Mouse (Mus musculus) thymus, postnatal 0 days (tissue): ENCODE data around the gene Tmed1. TPM values are rescaled to one million over a fixed set of nuclear protein-coding genes. Genes with fewer than 3 reads are reported as not detected.

ENCODE experiments used
- DNase-seq: peaks from one replicate; pipeline ENCODE4 v3.0.0-alpha.2; 2015; ENCODE audit warnings: low spot score
- microRNA-seq: library from miRNA; unstranded; fragments of <30 nt; microRNA quantifications from one replicate; pipeline ENCODE4, GENCODE M21; 2016; ENCODE audit warnings: borderline number of aligned reads
- polyA plus RNA-seq: library from polyadenylated mRNA; unstranded; fragments of >200 nt; fragmentation: Nextera tagmentation; extraction: Ambion mirVana; gene quantifications from 2 replicates; pipeline ENCODE4 v1.2.1, GENCODE M21; 2015

Tmed1 gene
- polyA plus RNA-seq, 1 experiment from 2014 or later, result 31.1 TPM

DNA sequence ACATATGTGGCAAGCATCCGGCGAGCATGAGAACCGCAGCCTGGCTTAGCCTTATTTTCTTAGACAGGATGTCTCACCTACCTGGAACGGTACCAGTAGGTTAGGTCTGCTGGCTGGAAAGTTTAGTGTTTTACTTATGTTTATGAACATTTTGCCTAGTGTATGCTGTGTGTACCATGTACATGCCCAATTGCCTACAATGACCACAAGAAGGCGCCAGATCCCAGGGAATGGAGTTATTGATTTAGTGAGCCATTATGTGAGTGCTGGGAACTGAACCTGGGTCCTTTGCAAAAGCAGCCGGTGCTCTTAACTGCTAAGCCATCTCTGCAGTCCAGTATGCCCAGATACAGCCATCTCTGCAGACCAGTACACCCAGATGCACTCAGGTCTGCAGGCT lies 32.3 kb downstream of the Tmed1 start:
- DNase-seq, result no peak

DNA sequence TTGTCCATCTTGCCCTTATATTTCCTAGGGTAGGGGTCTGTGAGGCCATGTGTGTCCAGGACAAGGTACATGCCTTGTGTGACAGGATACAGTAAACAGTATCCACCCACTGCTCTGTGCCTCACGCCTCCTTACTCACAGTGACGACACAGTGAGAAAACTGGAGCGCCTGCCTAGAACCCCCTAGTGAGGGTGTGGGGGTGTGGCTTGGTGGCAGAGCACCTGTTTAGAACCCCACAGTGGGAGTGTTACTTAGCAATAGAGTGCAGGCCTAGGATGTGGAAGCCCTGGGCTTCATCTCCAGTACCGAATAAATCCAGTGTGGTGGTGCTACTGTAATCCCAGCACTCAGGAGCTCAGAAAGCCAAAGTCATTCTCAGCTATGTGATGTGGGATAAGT lies 37.1 kb downstream of the Tmed1 start:
- no peak for DNase-seq

DNA sequence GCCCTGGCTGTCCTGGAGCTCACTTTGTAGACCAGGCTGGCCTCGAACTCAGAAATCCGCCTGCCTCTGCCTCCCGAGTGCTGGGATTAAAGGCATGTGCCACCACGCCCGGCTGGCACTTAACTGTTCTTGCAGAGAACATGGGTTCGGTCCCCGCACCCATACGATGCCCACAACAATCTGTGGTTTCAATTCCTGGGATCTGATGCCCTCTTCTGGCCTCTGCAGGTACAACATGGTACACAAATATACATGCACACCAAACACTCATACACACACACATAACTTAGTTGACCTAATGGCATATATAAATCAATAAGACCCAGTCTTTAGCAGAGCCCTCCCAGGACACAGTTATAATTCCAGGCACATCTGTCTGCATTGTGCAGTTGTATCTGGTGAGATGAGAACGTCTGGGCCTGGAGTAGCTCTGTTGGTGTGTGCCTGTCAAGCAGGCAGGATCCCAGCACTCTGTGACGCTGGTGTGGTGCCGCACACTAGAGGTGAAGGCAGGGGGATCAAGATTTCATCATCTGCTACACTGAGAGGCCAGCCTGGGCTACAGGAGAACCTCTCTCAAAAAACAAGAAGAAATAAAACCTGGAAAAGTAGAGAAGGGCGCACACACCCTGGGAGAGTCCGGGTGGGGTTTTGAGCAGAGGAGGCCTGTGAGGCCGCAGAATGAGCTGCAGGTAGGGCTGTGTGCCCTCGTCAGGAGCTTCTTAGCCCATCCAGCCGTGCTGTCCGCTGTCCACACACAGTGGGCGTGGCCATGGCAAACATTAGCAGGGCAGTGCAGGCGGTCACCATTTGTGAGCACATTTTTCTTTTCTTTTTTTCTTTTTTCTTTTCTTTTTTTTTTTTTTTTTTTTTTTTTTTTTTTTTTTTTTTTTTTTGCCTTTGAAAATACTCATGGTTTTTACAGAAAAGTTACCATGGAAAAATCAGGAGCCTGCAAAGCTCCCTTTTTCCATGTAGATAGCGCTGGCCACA lies 40.7 kb downstream of the Tmed1 start:
- peak; percentile 61 for DNase-seq

DNA sequence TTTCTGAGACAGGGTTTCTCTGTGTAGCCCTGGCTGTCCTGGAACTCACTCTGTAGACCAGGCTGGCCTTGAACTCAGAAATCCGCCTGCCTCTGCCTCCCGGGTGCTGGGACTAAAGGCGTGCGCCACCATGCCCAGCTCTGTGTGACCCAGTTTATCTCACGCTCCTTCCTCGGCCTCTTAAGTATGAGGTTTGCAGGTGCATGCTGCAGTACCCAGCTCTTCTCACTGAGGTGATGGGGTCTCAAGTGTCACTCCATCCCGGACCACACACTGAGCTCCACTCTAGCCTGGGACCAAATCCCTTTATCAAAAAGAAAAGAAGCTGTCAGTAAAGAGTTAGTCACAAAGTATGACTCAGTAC lies 45.5 kb downstream of the Tmed1 start:
- peak; percentile 34 for DNase-seq

DNA sequence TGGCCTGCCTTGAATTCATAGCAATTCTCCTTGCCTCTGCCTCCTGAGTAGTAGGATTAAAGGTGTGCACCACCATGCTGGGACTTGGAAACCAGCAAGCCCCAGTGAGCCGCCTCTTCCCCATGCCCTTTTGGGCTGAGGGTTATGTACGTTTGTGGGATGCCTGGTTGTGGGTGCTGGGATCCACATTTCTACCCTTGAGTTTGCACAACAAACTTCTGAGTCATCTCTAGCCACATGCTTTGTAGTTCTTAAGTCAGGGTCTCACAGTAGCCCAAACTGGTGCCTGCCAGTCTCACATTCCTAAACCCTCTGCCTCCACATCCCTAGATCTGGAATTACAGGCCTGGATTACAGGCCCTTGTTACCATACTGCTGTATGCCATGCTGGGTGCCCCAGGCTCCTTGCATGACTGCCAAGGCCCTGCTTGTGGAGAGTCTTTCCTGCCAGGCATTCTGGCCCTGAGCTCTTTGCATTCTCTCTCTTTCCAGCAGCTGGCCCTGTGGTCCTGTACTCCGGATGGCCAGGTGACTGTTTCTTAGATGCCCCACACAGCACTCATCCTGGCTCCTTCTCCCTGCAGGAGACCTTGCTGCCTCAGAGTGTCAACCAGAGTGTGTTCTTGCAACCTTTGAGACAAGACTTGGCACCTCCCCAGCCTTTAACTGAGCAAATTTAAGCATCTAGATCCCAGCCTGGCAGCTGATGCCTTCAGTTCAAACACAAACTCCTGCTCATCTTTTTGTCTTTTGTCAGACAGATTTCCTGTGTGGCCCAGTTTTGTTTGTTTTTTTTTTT lies 46.1 kb downstream of the Tmed1 start:
- DNase-seq, result peak; percentile 24

DNA sequence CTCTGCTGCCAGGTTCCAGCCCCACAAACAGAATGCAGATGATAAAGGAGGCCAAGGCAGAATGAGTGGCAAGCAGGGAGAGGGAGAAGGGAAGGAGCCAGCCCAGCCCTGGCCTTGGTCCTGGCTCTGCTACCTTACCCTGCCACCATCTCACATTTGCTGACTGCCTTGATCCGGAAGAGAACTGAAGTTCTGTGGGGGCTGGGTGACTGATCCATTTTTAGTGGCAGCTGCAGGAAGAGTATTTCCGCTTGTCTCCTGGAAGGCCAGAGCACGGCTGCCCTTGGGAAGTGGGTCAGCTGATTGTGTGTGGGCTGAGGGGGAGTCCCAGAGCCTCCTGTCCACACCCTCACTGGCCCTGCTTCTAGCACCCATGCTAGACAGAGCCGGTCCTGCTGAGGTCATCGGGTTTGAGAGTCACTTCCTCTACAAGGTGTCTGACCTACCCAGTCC lies 46.9 kb downstream of the Tmed1 start:
- DNase-seq, result no peak

DNA sequence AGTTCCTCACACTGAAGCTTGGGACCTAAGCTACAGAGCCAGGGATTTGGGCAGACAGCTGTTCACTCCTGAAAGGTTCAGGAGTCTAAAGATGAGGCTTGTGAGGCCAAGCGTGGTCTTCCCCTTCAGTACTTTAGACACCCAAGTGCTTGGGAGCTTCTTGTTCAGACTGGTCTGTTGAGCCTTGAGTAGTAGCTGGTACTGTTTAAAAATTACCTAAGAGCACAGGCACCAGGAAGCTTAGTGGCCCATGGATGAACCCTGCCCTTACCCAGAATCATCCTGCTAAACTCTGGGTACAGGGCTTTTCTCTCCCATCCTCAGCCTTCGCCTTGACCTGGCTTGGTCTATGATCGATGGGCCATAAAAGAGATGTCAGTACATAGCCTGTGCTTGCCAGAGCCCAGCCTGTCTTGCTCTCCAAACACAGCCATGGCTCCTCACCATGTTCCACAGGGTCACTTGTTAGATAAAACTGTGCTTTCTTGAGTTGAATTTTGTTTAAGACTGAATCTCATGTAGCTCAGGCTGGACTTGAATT lies 49.6 kb downstream of the Tmed1 start:
- DNase-seq, result no peak

DNA sequence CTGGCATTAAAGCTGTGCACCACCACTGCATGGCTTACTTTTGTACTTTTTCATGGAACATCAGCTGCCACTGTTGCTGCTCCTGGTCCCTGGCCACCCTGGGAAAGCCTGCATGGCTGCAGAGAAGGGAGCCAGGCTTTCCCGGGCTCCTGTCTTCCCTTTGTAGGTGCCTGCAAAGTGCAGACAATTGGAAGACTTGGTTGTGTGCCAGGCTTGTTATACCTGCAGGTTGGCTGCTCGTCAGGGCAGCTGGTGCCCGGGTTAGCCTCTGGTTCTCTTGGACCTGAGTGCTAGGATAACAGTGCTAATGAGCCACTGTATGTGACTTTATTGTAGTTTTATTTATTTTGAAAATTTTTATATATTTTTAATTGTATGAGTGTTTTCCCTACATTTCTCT lies 51.2 kb downstream of the Tmed1 start:
- DNase-seq, result no peak

Small RNA genes lying within 50 kb of the gene (microRNA-seq; reads per million reads assigned to microRNA genes)
- gene Mir199a-1, result 2.5 reads per million

Other genes starting within 250 kb of the Tmed1 start
- gene Atg4d, start 245.0 kb downstream of the Tmed1 start, polyA plus RNA-seq, result 49.2 and 56.2 TPM in 2 replicates
- 17.9 and 25.1 TPM in 2 replicates for gene Kri1, start 222.3 kb downstream of the Tmed1 start, polyA plus RNA-seq
- gene Cdkn2d, start 218.8 kb downstream of the Tmed1 start, polyA plus RNA-seq, result 216 and 234 TPM in 2 replicates
- 20.2 and 21.0 TPM in 2 replicates for gene Ap1m2, start 197.9 kb downstream of the Tmed1 start, polyA plus RNA-seq
- 161 and 167 TPM in 2 replicates for gene Slc44a2, start 189.6 kb downstream of the Tmed1 start, polyA plus RNA-seq
- 138 TPM in 2 replicates for gene Ilf3, start 142.4 kb downstream of the Tmed1 start, polyA plus RNA-seq
- gene Qtrt1, start 98.4 kb downstream of the Tmed1 start, polyA plus RNA-seq, result 27.0 and 29.1 TPM in 2 replicates
- 107 TPM in 2 replicates for gene Dnm2, start 85.3 kb downstream of the Tmed1 start, polyA plus RNA-seq
- gene AB124611, start 15.9 kb upstream of the Tmed1 start, polyA plus RNA-seq, result 18.8 and 19.9 TPM in 2 replicates
- 10.9 and 12.4 TPM in 2 replicates for gene Carm1, start 36.6 kb upstream of the Tmed1 start, polyA plus RNA-seq
- gene Timm29, start 82.5 kb upstream of the Tmed1 start, polyA plus RNA-seq, result 28.8 and 30.9 TPM in 2 replicates
- 26.8 and 27.2 TPM in 2 replicates for gene Yipf2, start 82.6 kb upstream of the Tmed1 start, polyA plus RNA-seq
- gene Smarca4, start 105.9 kb upstream of the Tmed1 start, polyA plus RNA-seq, result 62.3 and 71.5 TPM in 2 replicates
- 16.9 and 21.8 TPM in 2 replicates for gene Ldlr, start 213.2 kb upstream of the Tmed1 start, polyA plus RNA-seq